Mouse (Mus musculus) liver, adult 2 months (tissue): ENCODE data around the gene Dnajc6.

Experiments
- CTCF ChIP-seq: fragments of 200-500 bp; IDR thresholded peaks from 2 replicates; pipeline ENCODE4 v1.5.1; 2011; ENCODE audit warnings: low read depth, low read length, control low read depth
- POLR2A ChIP-seq: fragments of 200-500 bp; IDR thresholded peaks from 2 replicates; pipeline ENCODE4 v1.6.1; 2011; ENCODE audit warnings: low read length, control low read depth; ENCODE audit not compliant: insufficient read depth; ENCODE audit errors: extremely low read depth

GRCm38 (mm10) chr4:101683086-101683485 is 186.6 kb downstream of the Dnajc6 start:
- TF ChIP-seq CTCF (peak; percentile 33; the same call in 1 of the 2 replicates), POLR2A (no peak)
